Mouse (Mus musculus) mouse embryonic stem cell (cell line): ENCODE data around the gene Olfr711.
"Not testable (repeated sequence)": the region's sequence is repeated elsewhere in the genome, so short reads cannot be mapped to it uniquely, and the experiment has no call there.

Experiments used
- in situ Hi-C, 2 experiments: fragments of 300-500 bp; cut with MboI; formaldehyde crosslinking; loops; 1 replicate in 1 of 2; 3 replicates in 1 of 2; pipeline ENCODE4 v1.14.3; 2019 to 2020; ENCODE audit warnings: low sequenced_read_pairs in 2 of 2, low pct_unique_long_range_greater_than_20kb in 1 of 2, mixed read lengths in 1 of 2; ENCODE audit not compliant: unreplicated experiment in 1 of 2

Gene Olfr711

DNA sequence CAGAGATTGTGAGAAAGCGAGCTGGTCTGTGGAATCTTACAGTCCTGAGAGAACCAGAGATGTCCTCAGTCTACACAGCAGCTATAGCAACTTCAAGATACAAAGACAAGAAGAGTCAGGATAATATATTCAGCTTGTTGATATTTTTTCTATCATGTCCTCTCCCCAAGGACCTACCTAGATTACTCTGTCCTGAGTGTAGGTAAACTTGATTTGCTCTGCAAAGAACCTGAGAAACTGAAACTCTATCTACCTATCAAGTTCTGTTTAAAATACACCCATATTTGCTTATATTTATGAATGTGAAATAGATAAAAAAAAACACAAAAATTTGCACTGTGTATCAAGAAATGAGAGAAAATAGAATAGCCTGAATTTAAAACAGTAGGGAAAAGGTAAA lies at the start of gene Olfr711:
Gene Olfr711, minus strand, starts transcription at position 101 of the 400 bp plus-strand sequence.
- in situ Hi-C loops: no loop called here

DNA sequence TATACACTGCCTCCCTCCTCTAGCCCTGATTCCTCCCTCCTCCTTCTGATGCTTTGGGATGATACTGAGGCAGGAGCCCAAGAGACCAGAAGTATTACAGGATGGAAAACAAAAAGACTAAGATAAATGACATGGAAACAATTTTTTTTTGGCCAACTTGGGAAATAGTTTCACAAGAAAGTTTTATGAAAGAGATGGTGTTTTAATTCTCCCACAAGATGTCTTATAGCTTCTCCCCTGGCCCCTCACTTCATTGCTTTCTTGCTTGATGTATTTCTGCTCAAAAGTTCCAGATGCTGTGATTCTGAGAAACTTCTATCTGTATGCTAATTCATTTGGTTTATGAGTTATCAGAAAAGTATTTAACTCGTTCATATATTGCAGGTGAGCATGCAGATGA lies 30.7 kb upstream of the Olfr711 start, which contains the start of gene Olfr2:
Gene Olfr2, minus strand, starts transcription at position 101 of the 400 bp plus-strand sequence.
- in situ Hi-C loops: no loop called here

DNA sequence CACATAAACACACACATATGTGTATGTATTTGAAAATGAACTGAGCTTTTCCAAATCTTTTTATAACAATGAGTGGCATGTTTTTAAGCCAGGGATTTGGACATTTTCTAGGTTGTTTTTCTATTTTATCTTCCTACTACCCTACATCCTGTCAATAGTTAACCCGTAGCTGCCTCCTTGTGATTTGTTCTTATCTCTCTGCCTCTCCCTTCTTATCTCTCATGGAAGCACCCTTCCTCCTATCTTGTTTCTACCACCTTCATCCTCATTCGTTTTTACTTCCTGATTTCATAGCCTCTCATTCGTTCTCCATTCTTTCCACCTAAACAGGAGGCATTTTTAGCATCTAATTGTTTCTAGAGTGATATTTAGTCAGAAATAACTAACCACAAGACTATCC lies 28.9 kb upstream of the Olfr711 start:
- in situ Hi-C loops: no loop called here

DNA sequence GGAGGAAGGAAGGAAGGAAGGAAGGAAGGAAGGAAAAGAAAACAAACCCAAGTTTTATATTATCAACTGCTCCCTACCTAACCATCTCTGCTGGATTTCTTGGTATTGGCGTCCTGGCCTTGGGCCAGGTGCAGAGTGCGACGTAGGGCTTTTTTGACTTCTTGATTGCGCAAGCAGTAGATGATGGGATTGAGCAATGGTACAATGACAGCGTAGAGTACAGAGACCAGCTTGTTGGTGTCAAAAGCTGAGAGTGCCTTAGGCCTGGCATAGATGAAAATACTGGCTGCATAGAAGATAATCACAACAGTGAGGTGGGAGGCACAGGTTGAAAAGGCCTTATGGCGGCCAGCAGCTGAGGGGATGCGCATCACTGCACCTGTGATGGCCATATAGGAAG lies 25.5 kb upstream of the Olfr711 start:
- in situ Hi-C loops: no loop called here

DNA sequence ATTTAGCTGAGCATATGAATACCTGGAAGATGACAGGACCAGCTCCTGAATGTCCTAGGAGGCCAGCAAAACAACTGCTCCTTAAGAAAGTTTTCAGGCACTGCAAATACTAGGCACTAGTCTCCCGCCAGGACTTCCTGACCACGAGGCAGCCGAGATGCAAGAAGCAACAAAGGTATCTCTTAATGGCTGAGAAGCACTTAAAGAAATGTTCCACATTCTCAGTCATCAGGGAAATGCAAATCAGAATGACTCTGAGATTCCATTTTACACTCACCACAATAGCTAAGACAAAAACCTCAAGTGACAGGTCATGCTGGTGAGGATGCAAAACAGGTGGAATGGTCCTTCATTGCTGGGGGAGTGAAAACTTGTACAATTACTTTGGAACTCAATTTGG lies 10.0 kb upstream of the Olfr711 start:
- in situ Hi-C loops: no loop called here

DNA sequence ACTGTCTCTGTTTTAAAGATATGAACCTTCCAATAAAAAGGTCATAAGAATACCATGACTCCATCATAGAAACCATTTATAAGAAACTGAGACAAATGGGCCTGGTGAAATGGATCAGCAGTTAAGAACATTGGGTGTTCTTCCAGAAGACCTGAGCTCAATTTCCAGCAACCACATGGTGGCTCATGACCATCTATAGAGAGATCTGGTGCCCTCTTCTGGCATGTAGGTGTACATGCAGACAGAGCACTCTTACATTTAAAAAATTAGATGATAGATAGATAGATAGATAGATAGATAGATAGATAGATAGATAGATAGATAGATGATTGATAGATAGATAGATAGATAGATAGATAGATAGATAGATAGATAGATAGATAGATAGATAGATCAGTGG lies 7.8 kb downstream of the Olfr711 start:
- in situ Hi-C loops: not testable (repeated sequence)

DNA sequence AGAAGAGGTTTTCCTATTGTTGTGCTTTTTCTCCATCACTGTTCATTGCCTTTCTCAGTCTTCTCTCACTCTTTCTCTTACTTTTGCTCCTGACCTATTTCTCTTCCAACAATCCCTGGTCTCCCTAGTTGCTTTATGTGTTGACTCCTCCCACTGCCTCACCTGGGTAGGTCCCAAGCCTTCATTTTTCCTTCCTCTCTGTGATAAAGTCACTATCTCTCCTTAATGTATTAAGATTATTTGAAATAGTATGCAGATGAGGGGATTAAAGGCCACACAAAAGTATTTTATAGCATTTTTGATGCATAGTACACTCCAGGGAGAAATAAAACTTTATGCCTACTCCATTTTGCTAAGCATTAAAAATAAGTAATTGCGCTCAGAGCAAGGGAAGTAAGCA lies 11.4 kb downstream of the Olfr711 start, which contains the start of gene Olfr6:
Gene Olfr6, minus strand, starts transcription at position 101 of the 400 bp plus-strand sequence.
- in situ Hi-C loops: no loop called here

DNA sequence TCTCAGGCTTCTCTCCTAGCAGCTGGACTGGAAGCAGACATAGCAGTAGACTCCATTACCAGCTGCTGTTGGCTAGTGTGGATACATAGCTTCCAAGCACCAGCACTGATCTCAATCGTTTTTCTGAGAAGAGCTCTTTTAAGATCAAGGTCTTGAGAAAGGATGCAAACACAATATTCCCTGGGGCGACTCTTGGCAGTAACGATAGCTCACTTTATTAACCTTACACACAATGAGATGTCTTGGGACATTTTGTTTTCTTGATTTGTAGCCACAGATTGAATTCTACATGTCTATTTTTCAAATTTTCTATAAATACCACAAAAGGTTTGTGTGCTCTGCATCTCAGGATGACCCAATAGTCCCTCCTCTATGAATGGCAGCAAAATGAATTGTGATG lies 27.0 kb downstream of the Olfr711 start, which contains the start of gene Olfr710:
Gene Olfr710, minus strand, starts transcription at position 101 of the 400 bp plus-strand sequence.
- in situ Hi-C loops: no loop called here

DNA sequence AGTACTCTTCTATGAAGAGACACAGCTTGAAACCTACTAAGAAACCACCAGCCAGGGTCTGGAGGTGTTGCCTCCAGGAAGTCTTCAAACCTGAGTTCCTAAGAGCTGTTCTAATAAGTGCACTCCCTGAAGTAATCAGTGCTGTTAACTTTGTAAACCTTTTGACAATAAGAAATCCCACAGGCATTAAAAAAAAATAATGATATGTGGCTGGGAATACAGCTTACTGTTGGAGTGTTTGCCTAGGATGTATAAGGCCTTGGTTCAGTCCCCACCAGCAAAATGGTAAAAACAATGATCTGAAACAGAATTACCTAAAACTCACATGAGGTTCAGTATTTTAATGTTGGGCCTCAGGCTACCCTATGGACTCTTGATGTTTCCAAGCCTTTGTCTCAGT lies 43.1 kb downstream of the Olfr711 start, which contains the start of gene Olfr709-ps1:
Gene Olfr709-ps1, minus strand, starts transcription at position 101 of the 400 bp plus-strand sequence.
- in situ Hi-C loops: no loop called here

DNA sequence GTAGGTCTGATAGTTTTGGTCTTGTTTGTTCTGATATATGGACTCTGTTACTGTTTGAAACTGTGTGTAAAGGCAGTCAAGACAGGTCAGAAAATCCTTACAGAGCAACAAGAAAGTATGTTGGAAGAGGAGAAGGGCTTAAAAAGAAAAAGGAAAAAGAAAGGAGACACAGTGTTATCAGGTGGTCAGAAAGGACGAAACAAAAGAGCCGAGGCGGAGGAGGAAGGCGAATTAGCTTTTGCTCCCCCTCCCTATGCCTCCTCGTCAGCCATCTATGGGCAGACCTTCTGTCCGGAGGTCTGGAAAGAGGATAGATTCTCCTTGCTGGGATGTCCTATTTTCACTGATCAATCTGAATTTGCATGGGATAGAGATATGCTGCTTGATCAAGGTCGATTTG lies 54.3 kb downstream of the Olfr711 start:
- in situ Hi-C loops: not testable (repeated sequence)
